Mouse (Mus musculus): ENCODE measurements around the gene Efhd1.

The Efhd1 gene

DNA sequence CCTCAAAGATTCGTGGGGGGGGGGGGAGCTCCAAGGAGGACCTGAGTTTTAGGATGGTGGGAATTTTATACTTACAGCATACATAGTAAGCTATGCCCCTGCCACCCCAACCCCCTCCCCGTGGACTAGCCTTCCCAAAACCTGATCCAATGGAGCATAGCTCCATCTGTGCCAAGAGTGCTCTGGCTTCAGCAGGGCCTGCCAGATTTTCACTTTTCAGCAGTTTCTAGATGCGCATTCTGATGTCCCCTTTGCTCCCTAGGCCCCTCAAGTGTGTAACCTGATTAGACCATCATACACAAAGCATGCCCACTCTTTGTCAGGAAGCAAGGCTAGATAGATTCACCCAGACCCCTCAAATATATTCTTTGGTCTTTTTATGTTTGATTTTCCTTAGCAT, 6.0 kb downstream of the Efhd1 start:
- CTCF ChIA-PET = interaction anchor here (0.7 kb wide), 1 partner anchor 1065 kb away, joined by 9 read pairs; no protein-coding TSS in a partner anchor

DNA sequence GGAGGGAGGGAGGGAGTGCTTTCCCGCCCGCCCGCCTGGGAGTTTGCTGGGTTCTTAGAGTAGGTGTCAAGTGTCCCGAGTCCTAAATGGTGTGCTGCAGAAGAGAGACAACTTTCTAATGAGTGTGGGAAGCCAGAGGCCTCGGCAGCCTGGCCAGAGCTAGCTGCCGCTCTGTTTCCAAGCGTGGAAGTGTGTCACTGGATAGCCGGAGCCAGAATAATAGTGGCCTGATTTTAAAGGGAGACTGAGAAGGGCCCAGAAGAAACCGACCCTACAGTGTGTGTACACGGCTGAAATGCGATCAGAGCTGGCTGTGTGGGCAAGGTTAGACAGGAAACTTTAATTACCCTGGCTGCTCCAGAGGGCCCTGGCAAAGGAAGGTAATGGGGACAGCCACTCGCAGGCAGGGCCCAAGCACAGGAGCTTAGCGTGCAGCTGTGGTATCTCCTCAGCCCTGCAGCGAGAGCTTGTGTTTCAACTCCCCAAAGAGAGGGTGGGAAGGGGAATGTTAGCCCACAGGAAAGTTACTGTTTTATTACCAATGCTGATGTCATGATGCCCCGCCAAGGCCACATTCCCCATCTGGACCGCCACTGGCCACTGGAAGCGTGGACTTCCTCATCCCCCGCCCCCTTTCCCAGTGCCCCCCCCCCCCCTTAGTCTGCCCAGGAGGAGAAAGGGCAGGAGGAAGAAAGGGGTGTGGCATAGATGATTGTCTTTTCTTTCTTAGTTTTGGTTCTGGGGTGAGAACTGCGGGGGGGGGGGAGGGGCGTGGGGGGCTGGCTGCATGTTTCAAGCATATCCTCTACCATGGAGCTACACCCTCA, 6.7 kb downstream of the Efhd1 start:
- CTCF ChIA-PET = interaction anchor here (0.7 kb wide), 1 partner anchor 1065 kb away, joined by 9 read pairs; no protein-coding TSS in a partner anchor

DNA sequence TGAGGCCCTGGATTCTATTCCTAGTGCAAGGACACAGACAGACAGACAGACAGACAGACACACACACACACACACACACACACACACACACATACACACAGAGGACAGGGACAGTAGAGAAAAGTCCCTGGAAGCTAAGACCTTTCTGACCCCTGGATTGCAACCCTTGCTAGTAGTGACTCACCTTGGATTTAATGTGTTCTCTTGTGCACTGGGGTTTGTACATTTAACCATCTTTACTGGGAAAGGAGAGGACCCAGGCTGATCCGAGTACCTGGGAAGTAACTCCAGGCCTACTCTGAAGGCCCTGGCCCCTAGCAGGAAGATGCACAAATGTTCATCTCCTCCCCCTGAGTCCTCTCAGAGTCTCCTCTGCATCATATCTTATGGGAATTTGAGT, 7.4 kb downstream of the Efhd1 start:
- CTCF ChIA-PET = no interaction called here

DNA sequence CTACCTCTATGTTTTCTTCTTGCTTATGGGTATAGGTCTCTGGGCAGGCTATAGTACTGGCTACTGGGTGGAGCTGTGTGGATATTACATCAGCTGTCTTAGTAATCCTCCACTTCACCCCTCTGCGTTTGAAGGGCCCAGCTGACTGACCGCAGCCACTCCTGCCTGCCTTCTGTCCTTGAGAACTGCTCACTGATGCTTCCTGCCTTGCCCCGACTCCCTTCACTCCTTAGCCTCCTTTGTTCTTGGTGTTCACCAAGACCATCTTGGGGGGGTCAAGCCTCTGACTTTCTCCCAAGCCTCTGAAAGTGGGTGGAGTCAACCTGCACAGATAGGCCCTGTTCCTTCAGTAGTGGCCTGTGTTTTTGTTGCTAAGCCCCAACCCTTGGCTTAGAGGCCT, 8.3 kb downstream of the Efhd1 start:
- CTCF ChIA-PET = no interaction called here

DNA sequence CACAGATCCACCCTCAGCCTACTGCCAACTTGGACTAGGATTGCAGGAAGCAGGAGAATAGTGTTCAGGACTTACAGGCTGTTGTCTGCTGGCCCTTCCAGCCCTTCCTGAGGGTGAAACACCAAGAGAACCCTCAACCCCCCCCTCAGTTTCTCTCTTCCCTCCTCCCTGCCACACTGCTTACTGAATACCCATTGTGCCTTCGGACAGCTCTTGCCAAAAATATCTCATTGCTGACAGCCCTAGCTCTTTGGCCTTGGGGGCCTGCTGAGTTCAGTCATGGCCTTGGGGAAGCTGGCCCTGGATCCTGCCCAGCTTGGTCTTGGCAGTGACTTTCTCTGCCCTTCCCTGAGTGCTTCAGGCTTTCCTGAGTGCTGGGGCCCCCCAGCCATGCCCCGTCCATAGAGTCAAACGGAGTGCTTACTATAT, 9.4 kb downstream of the Efhd1 start:
- CTCF ChIA-PET = no interaction called here

DNA sequence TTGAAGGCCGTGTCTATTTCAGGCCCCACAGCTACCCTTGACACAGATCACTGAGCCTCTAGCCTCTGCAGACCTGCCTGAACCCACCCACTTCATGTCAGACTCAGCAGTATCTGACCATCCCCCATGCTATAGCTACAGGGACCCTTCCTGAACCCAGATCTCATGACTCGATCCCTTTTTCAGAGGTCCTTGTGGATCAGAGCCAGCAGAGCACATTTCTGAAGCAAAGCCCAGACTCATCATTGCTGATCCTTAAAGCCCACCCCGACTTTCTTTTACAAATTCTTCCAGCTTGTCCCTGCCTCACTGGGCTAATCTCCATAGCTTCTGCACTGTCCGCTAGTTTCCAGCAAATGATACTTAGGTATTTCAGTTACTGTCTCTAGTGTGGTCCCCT, 10.0 kb downstream of the Efhd1 start:
- CTCF ChIA-PET = no interaction called here

DNA sequence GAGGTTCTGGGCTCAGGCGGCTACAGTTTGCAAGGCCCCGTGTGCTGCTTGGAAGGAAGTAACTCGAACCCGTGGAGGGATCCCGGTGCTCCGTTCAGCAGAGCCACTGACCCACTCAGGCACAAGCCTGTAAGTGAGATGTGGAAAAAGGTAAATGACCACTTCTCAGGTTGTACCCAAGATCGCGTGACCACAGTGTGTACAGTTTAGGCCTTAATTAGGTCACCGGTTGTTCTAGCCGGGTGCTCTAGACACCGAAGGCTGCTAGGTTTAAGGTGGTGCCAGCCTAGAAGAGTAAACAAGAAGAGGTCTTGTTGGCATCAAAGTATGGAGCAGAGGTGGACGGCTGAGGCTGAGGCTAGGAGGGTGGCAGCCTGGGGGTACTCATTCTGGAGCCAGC, 11.0 kb downstream of the Efhd1 start:
- CTCF ChIA-PET = no interaction called here

DNA sequence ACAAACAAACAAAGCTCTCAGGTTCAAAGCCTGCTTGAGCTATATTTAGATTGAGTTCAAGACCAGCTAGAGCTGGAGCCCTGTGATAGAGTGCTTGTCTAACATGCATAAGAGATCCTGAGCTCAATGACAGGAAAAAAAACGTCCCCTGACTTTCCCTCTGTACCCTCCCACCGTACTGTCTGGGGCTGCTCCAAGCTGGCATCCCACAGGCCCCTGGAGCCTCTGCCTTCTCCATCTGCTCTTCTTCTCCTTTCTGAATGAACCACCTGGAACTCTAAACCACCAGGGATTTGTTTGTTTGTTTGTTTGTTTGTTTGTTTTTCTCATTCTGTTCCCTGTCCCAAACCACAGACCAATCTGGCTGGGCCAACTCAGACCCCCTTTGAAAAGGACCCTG, 11.9 kb downstream of the Efhd1 start:
- CTCF ChIA-PET = no interaction called here

DNA sequence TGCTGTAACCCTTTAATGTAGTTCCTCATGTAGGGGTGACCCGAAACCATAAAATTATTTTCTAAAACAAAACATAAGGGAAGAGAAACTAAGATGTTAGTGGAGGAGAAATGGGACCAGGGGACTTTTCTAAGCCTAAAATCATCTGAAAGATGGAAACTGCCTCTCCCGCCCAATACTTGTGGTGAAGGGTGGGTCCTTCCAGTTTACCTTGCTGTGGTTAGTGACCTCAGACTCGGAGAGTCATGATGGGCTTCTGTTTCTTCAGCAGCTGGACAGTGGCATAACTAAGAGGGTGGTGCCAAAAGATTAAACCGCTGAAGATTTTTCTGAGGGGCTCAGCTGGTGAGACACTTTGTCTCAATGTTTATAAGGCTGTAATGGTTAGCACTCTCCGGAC, 16.1 kb downstream of the Efhd1 start:
- CTCF ChIA-PET = interaction anchor here (0.6 kb wide), 1 partner anchor 20 kb away, joined by 3 read pairs; no protein-coding TSS in a partner anchor

DNA sequence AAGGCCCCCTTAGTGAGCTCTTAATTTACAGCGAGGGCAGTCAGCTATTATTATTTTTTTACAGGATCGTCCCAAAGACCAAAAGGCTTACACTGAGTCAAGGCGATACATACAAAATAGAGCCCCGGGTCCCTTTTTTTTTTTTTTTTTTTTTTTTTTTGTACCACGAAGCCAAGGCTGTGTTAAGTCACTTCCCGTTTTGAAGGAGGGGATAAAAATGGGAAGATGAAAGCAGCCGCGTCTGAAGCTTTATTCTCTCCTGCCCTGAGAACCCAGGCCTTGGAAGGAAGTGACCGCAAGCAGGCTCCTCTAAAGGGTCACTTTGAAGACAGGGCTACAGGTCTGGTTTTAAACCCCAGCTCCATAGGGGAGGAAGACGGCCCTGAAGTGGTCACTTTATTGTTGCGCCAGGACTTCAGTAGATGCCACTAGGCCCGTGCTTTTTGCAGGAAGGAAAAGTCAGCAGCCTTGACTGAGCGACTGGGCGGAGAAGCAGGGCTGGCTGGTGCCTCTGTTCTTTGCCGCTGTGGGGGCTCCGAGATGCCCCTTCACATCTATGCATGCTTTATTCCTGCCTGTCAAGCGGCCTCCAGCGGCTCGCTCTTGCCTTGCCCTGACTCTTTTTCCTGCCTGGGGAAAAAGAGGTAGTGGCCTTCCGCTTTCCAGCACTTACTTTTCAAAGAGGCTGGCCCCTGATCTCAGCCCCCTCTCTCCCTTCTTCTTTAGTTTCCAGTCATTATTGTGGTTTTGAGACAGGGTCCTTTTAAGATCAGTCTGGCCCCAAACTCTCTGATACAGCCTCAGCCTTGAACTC, 17.6 kb downstream of the Efhd1 start:
- CTCF ChIA-PET = no interaction called here

DNA sequence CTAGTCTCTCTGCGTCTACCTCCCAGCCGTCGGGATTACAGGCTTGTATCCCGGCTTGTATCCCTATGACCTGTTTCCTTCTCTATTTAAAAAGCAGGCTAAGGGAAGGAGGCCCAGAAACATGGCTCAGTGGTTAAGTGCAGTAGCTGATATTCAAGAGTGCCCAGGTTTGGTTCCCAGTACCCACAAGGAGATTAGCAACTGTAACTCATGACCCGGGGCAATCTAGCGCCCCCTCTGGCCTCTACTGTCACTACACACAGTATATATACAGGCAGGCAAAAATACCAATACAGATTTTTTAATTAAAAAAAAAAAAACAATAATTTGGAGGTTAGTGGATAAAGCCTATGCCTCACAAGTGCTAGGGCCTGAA, 18.2 kb downstream of the Efhd1 start:
- CTCF ChIA-PET = no interaction called here

DNA sequence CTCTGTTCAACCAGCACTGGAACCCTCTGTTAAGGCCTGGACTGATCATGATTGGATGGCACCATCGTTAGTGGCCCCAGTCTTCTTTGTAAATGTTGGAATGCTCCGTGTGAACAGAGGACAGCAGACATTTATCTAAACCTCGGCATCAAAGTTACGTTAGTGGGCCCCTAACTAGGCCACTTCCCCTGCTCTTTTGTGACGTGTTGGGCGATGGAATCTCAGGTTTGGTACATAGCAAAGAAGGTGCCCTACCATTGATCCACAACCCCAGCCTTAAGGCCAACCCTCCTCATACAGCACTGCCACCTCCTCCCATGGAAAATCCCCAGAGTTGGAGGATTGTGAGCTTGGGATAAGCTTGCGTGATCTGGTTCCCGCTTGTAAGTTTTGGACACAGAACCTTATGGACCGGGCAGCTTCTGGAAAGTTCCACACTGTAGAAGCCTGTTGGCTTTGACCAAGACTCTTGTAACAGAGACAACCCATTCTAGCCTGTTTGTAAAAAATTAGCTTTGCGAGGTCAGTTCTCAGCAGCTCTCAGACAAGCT, 19.3 kb downstream of the Efhd1 start:
- CTCF ChIA-PET = no interaction called here

DNA sequence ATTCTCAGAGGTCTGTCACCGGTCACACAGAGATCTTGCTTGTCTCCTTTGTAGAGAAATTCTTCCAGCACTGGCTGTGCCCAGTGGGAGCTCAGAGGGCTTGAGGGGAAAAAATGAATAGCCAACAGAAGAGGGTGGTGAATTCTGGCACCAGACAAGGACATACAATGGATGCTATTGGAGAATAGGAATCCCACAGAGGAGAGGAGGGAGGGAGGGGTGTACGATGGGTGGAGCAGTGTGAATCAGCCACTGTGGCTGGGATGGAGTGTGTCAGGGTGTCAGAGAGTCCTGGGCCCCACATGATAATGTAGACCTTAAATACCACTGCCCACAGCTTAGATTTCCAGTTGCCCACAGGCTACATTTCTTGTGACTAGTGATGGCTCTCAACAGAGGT, 22.9 kb downstream of the Efhd1 start:
- CTCF ChIA-PET = no interaction called here

DNA sequence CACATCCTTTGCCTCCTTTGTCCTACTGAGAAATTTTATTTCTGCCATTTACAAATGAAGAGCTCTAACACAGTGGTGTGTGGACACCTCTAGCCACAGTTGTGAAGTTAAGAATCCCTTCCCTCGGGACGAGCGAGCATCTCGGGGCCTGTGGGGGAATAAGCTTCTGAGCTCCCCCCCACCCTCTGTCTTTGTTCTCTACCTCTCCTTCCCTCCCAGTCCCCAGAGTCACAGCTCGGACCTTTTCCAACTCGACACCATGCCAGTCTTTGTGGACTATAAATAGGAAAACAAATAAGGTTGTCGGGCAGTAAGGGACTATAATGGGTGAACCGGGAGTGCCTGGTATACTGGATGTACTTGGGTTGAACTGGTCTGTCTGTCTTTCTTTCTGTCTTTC, 27.3 kb downstream of the Efhd1 start:
- CTCF ChIA-PET = no interaction called here

DNA sequence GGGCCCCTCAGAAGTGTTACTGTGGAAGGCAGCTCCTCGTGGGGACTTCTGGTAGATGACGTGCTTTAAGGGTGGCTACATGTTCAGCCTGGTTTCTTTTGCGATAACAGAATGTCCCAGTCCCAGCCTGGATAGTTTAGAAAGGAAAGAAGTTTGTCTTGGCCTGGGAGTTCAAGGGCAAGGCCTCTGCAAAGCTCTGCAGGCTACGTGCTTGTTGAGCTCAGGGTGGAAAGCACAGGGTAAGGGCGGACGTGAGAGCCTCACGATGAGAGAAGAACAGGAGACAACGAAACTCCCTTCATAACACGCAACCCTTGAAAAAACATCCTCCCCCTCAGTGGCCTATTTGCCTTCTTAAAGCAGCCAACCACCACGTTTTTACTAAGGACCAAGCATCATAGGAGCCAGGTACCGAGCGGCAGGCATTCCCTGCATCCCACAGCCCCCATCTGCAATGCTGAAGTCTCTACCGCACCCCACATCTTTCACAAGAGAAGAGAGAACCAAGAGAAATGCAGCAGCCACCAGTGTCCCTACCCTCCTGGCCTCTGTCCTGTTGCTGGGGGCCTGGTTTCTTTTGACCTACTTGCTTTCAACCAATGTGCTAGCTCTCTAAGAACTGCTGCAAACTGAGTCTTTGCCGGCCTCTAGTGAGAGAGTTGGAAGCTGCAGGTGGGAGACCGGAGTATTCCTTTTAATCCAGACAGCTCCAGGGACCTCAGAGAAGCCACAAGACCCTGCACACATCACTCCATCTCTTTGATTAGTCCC, 28.4 kb downstream of the Efhd1 start:
- CTCF ChIA-PET = no interaction called here

DNA sequence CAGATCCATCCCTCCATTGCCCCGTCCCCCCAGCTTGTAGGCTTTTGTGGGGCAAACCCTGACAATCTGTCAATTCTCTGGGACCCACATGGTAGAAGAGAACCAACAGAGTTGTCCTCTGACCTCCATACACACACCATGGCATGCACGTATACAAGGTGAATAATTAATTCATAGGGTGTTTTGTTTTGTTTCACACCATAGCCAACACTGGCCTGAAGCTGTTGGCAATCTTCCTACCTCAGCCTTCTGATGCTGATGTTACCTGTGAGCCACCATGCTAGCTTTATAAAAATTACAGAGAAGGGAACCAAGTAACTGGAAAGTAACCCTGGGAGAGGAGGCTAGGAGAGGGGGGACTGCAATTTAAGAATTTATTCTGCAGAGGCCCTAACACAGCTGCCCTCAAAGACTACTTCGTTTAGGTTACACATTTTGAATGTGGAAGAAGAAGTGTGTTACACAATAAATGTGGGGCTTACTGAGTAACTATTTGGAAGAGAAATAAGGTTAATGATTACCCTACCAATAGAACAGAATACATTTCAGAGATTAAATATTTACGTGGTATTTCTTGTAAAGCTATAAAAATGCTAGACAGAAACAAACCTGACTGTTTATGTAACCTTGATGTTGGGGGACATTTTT, 30.0 kb downstream of the Efhd1 start:
- CTCF ChIA-PET = no interaction called here

DNA sequence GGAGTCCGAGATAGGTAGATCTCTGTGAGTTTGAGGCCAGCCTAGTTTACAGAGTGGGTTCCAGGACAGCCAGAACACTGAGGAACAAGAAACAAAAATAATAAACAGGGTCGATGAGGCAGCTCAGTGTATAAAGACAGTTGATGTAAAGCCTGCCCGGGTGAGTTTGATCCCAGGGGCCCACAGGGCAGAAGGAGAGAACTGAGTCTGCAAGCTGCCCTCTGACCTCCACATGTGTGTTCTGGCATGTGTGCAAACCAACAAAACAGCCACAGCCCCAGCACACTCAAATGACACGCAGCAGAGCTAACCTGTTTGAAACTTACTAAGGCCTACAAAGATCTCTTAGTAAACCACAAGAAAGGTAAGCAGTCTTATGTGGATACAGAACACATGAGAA, 30.8 kb downstream of the Efhd1 start:
- CTCF ChIA-PET = no interaction called here

DNA sequence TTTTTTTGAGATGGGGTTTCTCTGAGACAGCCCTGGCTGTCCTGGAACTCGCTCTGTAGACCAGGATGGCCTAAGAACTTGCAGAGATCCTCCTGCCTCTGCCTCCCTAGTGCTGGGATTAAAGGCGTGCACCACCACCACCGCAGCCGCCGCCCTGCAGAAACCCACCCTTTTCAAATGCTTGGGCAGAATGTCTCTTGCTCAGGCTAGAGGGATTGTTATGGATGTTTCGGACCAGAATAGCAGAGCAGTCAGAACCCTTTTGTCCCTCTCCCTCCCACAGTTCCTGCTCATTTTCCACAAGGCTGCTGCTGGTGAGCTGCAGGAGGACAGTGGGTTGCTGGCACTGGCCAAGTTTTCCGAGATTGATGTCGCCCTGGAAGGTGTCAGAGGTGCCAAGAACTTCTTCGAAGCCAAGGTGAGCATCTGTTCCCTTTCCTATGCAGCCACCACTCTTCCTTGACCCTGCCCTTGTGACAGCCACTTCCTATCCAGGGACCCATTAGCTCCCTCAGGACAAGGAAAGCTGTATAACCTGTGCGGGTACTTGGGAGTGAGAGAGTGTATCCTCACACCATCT, 33.3 kb downstream of the Efhd1 start:
- CTCF ChIA-PET = no interaction called here

DNA sequence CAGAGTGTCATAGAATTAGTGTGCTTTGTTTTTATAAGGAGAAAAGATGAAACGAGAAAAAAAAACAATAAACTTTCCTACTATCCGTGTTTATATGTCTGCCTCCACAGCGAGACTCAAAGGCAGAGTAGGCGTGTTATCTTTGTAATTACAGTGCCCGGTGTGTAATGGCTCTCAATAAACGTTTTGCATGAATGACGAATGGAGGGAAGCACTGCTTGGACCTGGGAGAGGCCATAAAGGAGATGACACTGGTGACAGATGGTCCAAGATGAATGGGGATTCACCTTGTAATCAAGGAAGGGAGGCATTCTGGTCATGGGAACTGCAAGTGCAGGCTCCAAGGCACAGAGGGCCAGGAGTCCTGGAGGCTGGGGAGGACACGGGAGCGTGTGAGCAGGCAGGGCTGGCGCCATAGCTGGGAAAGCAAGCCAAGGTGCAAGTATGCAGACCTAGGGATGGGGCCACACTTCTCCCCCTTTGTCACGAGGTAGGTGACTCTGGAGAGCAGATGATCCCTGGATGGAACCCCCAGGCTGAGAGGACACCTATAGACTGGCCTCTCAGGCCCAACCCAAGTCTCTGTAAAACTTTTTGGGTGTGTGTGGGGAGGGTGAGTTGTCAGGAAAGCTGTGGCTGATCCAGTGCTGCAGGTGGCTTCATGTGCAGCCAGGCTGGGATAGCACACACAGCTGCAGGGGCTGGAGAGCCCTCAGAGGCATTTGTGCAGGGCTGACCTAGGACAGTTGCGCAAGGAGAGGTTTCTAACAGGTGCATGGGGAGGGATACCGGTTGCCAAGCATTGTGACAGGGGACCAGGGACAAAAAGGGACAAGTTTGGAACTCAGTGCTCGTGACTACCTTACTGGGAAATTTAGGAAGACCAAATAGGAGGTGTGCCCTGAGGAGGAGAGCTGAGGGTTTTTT, 36.5 kb downstream of the Efhd1 start:
- CTCF ChIA-PET = no interaction called here

DNA sequence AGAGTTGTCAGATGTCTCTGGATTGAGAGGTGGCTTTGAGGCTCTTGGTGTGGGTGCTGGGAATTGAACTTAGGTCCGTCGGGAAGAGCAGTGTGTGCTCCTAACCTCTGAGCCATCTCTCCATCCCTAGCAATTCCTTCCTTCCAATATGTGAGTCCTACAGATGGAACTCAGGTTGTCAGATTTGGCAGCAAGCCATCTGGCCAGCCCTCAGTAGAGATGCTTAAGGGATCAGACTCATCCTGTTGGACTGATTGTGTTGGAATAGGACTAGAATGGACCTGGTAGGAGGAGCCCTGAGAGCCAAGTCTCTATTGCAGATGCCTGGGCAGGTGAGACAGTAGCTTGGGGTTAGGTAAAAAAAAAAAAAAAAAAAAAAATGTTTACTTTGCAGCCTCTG, 37.8 kb downstream of the Efhd1 start:
- CTCF ChIA-PET = interaction anchor here (0.6 kb wide), 1 partner anchor 648 kb away, joined by 14 read pairs; no protein-coding TSS in a partner anchor
